Mouse (Mus musculus): ENCODE data around the gene Bglap. TPM values are rescaled to one million over a fixed set of nuclear protein-coding genes. Genes with fewer than 3 reads are reported as not detected.
"Not testable (repeated sequence)": the region's sequence is repeated elsewhere in the genome, so short reads cannot be mapped to it uniquely, and the experiment has no call there.

Bglap gene
- 1 to 10 TPM; 1.4 to 1.6 TPM for total RNA-seq (2021)
- long read RNA-seq, experiment 1, result 0 reads
- long read RNA-seq, experiment 2, result 0 reads

DNA sequence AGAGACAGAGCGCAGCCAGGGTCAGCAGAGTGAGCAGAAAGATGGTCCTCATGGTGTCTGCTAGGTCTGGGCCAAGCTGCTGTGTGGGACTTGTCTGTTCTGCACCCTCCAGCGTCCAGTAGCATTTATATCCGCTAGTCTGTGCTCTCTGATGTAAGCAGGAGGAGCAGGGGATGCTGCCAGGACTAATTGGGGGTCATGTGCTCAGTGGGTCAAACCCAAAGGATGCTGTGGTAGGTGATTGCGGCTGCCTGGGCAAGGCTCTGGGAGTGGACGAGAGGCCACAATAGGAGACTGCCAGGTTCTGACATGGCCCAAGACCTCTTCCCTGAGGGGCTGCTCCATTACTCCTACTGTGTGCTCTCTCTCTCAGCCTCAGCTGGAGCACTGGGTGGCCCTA lies at the start of gene Bglap:
Gene Bglap (minus strand): TSS at position 101 of the 400 bp plus-strand sequence.
- intact Hi-C loops (cut with DNase I), result no loop called here
- Histone ChIP-seq H3K27ac (no peak within 1 kb of the TSS), H3K4me3 (no peak within 1 kb of the TSS)
- no peak for DNase-seq (ENCODE audit: extremely low spot score in 1 of 2, low spot score in 2 of 2)
- no peak for TF ChIP-seq CTCF (IDR thresholded peaks at IDR 0.05)

DNA sequence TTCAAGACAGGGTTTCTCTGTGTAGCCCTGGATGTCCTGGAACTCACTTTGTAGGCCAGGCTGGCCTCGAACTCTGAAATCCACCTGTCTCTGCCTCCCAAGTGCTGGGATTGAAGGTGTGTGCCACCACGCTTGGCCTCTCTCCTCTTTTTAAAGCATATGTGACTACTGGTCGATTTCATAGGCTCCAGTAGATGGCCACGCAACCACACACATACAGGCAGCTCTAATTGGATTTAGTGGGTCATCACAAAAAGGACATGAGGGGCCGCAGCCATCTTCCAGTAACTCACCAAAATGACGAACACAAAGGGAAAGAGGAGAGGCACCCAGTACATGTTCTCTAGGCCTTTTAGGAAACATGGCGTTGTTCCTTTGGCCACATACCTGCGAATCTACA lies 44.4 kb upstream of the Bglap start:
- not testable (repeated sequence) for H3K27ac ChIP-seq; DNase-seq (ENCODE audit: extremely low spot score in 1 of 2, low spot score in 2 of 2); H3K4me3 ChIP-seq
- intact Hi-C loops (cut with DNase I), result loop anchor here (5.0 kb wide), 1 partner anchor 39 kb away; no protein-coding TSS in a partner anchor

DNA sequence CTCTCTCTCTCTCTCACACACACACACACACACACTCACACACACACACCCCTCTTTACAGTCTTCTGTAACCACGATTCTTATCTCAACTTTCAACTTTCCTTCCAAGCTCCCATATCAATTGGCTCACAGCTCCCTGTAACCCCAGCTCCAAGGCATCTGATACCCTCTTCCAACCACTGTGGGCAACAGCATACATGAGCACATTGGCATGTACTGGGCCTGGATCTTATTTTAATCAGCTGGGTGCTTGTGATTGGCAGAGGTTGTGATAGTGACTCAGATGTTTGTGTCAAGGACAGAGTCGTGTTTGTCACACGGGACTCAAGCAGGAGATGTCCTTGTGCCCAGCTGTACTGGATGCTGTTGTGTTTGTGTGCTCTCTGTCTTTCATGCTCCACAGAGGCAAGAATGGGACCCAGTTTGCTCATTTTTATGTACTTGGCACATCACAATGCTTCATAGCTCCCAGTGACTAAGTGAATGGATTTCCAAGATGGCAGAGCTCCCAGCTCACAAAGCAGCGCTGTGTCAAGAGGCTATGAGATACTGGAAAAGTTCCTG lies 43.2 kb upstream of the Bglap start:
- H3K27ac ChIP-seq, result no peak overlapping the region
- DNase-seq (ENCODE audit: extremely low spot score in 1 of 2, low spot score in 2 of 2), result no peak
- H3K4me3 ChIP-seq, result no peak overlapping the region
- TF ChIP-seq CTCF (IDR thresholded peaks at IDR 0.05), result no peak
- intact Hi-C loops (cut with DNase I), result loop anchor here (5.0 kb wide), 1 partner anchor 40 kb away; no protein-coding TSS in a partner anchor

DNA sequence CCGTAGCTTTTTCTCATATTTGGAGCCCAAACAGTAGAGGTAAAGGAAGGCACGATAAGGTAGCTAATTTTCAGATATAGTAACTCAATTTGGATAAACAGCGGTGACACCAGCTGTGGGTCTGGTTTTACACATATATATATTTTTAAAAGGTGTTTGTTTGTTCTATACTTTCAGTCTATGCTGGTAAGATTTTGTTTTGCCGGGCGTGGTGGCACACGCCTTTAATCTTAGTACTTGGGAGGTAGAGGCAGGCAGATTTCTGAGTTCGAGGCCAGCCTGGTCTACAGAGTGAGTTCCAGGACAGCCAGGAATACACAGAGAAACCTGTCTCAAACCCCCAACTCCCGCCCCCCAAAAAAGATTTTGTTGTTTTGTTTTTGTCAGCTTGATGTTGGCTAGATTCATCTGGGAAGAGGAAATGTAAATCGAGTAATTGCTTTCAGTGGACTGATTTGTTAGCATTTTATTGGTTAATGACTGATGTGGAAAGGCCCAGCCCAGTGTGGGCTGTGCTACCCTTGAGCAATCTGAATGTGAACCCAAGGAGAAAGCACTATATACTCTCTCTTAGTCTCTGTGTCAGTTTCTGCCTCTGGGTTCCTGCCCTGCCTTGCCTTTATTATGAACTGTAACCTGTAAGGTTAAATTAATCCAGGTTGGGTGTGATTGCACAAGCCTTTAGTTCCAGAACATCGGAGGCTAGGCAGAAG lies 41.6 kb upstream of the Bglap start:
- Histone ChIP-seq H3K4me3 (no peak overlapping the region; the same call in 1 of the 2 replicates), H3K27ac (peak overlapping the region; percentile 42; the same call in 1 of the 2 replicates)
- no peak for TF ChIP-seq CTCF (IDR thresholded peaks at IDR 0.05)
- DNase-seq (ENCODE audit: extremely low spot score in 1 of 2, low spot score in 2 of 2), result no peak
- intact Hi-C loops (cut with DNase I), result loop anchor here (2.0 to 5.0 kb wide), 2 partner anchors 15 to 41 kb away; partner anchors contain the start of gene Pmf1

DNA sequence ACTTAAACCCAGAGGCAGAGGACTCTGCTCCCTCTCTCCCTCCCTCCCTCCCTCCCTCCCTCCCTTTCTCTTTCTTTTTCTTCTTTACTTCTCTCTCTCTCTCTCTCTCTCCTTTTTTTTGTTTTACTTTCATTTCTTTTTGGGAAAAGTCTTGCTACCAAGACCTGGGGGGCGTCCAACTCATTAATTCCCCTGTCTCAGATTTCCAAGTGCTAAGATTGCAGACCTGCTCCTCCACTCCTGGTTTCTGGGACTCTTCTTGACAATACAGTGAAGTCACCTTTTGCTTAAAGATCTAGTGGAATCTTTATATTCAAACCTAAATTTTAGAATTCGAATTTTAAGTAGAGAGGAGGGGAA lies 41.0 kb upstream of the Bglap start:
- H3K27ac ChIP-seq, result peak overlapping the region; percentile 42; the same call in 1 of the 2 replicates
- DNase-seq (ENCODE audit: extremely low spot score in 1 of 2, low spot score in 2 of 2), result no peak
- H3K4me3 ChIP-seq, result peak overlapping the region; percentile 81
- no peak for TF ChIP-seq CTCF (IDR thresholded peaks at IDR 0.05)
- intact Hi-C loops (cut with DNase I), result loop anchor here (2.0 to 5.0 kb wide), 2 partner anchors 15 to 42 kb away; partner anchors contain the start of gene Pmf1

DNA sequence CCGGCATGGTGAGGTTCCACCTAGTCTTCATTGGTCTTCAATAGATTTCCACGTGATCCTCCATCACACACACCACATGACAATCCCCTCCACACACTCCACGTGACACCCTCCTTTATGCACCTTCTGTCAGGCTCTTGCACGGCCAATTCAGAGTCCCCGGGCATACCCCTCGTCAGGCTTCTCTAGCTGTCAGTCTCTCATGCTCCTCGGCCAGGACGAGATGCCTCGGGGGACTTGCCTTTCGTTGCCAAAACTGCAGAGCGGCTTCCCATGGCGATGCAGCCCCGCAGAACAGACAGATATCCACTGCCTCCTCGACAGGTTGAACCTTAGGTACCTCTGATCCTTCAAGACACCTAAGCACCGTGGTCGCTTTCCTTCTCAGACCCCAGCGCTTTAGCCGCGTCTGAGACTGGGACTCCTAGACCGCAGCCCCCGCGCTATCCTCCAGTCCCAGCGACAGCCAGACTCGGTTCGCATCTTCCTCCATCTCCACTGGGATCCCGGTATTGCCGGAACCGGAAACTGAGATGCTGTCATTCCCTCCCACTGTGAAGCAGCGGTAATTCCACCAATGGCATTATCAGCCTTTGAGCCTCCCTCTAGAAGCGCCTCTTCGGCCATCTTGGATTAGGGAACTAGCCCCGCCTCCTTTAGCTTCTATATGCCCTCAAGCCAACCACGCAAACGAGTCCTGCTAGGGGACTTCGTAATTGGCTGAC lies 40.5 kb upstream of the Bglap start, which contains the start of gene Slc25a44:
Gene Slc25a44 (minus strand): TSS at position 535 of the 725 bp plus-strand sequence.
- H3K27ac ChIP-seq, result peak within 1 kb of the TSS; percentile 93
- intact Hi-C loops (cut with DNase I), result loop anchor here (2.0 to 5.0 kb wide), 2 partner anchors 14 to 43 kb away; partner anchors contain the start of gene Pmf1
- TF ChIP-seq CTCF (IDR thresholded peaks at IDR 0.05), result no peak
- H3K4me3 ChIP-seq, result peak within 1 kb of the TSS; percentile 81
- peak; percentile 92 to 93 for DNase-seq (ENCODE audit: extremely low spot score in 1 of 2, low spot score in 2 of 2)

DNA sequence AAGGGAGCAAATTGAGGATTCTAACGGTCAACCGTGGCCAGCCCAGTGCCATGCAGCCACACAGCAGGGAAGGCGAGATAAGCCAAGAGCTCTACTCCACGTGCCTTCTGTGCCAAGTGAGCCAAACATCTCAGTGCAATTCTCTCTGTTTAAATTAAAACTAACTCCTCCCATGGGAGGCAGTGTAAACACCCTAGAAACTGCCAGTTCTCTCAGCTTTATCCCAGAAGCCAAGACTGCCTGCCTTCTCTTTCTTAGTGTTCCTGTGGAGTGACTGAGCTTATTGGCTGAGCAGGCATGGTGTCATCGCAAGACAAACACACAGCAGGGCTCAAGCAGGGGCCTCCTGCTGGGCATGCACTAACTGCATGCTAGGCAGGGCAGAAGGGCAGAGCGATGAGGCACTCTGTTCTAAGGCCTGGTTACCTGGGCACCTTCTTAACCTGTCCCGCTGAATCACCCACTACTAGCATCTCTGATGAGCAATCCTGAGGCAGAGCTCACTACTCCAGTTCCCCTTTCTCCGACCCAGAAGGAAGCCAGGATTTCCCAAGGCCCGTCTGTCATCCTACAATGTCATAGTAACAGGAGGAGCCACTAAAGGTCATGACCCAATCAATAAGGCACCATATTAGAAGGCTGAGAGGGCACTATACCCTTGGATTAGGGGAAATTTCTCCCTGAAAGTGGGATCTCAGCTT lies 37.9 kb upstream of the Bglap start:
- H3K4me3 ChIP-seq, result peak overlapping the region; percentile 17; the same call in 1 of the 2 replicates
- H3K27ac ChIP-seq, result no peak overlapping the region
- intact Hi-C loops (cut with DNase I), result no loop called here
- no peak for DNase-seq (ENCODE audit: extremely low spot score in 1 of 2, low spot score in 2 of 2)
- no peak; the same call in none of the 2 replicates for TF ChIP-seq CTCF (IDR thresholded peaks at IDR 0.05)

DNA sequence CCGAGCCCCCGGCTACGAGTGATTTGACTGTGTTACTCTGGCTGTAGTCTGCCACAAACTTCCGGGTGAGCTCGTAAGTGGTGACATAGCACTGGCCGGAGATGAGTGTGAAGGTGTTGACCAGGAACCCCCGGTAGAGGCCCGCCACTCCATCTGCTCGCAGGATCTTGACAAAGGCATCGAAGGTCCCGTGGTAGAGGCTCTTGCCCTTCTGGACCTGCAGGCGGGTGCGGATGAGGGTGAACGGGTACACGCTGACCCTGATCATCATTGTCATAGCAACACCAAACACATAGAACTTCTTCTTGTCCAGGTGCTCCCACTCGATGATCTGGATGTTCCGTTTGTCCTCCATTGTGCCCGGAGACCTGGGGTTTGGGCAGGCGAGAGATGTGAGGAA lies 36.5 kb upstream of the Bglap start:
- H3K27ac ChIP-seq, result no peak overlapping the region
- no peak overlapping the region for H3K4me3 ChIP-seq
- no peak for DNase-seq (ENCODE audit: extremely low spot score in 1 of 2, low spot score in 2 of 2)
- TF ChIP-seq CTCF (IDR thresholded peaks at IDR 0.05), result no peak
- intact Hi-C loops (cut with DNase I), result no loop called here

DNA sequence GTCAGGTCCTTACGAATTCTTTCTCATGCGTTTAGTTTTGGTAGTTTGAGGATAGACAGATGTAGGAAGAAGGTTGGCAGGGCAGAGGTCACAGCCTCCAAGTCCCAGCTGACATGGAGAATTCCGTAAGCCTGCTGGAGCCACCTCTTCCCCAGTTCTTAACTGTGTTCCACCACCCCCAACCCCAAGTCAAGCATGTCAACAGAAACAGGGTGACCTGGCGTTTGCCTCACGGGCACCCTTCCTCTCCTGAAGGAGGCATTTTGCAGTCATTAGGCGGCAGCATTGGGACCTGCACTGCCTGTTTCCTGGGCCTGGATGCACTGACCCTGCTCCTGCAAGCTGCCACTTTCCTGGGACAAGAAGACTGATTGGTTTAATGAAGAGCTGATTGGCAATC lies 33.8 kb upstream of the Bglap start:
- no peak overlapping the region for H3K4me3 ChIP-seq
- intact Hi-C loops (cut with DNase I), result no loop called here

DNA sequence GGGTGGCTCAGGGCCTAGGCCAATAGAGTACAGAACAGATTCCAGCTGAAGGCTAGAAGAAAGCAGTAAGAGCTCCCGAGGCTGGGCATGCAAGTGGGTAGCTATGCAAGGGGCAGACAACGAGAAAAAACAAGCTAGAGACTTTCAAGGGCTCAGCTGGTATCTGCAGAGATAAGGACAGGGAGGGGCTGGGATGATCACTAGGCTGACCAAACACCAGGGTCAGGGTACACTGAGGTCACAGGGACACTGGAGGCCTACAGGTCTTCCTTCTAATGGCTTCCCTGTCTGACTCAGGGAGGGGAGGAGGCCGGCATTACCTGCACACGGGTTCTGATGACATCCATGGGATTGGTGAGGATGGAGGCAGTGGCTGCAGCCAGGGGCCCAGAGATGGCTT lies 31.4 kb upstream of the Bglap start:
- TF ChIP-seq CTCF (IDR thresholded peaks at IDR 0.05), result no peak
- DNase-seq (ENCODE audit: extremely low spot score in 1 of 2, low spot score in 2 of 2), result no peak
- intact Hi-C loops (cut with DNase I), result no loop called here
- H3K27ac ChIP-seq, result no peak overlapping the region
- H3K4me3 ChIP-seq, result no peak overlapping the region

More for the DNA sequence above, 33.8 kb upstream of the Bglap start:
- no peak for TF ChIP-seq CTCF (IDR thresholded peaks at IDR 0.05)
- no peak for DNase-seq (ENCODE audit: extremely low spot score in 1 of 2, low spot score in 2 of 2)
- no peak overlapping the region for H3K27ac ChIP-seq

DNA sequence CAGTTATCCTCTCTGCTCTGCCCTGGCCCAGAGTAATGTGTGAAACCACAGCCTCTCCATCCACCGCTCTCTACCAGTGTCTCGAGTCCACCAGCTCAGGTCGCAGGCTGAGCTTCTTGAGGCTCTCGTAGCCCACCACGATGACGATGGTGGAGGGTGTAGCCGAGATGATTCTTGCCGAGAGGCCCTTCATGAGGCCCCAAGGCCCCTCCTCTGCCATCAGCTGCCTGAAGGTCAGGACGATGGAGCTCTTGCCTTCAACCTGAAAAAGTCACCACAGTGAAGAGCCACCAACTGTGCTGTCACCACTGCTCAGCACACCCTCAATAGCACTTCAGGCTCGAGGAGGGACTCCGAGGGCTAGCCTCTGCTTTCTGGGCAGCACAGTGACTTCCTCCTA lies 28.4 kb upstream of the Bglap start:
- Histone ChIP-seq H3K4me3 (no peak overlapping the region), H3K27ac (no peak overlapping the region)
- intact Hi-C loops (cut with DNase I), result no loop called here
- TF ChIP-seq CTCF (IDR thresholded peaks at IDR 0.05), result no peak
- DNase-seq (ENCODE audit: extremely low spot score in 1 of 2, low spot score in 2 of 2), result no peak
